12 mouse cellular contexts compared by ENCODE assay signal in the genomic region with DNA sequence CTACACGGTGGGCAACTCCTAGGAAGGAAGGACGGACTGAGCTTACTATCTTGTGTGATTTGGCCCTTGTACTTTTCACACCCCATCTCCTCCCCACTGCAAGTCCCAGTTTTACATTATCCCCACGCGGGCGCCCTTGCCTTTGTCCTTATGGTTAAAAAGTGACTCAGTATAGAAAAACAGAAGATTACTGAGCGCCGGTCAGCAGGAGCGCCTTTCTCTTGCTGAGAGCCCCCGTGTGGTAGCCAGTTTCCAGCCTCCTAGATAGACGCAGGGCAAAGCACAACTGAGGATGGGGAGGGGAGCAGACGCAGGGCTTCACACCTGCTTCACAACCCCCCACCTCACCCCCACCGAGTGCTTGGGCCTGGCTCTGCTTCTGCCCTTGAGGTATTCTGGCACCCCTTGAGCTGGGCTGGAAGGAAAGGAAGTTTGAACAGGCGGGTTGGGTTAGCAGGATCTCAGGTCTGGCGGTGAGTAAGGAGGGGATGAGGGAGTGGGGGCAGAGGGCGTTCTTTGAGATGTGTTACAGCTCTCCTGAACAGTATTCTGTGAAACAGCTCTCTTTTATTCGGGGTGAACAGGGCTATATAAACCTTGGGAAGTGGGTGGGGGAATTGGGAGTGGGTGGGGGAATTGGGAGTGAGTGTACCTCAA. TPM values are rescaled to one million over a fixed set of nuclear protein-coding genes. Genes with fewer than 3 reads are reported as not detected.
DNase-seq lines count a peak whose midpoint lies in the region; ATAC-seq and TF ChIP-seq lines count a peak whose summit lies in the region.
"Had no signal": no experiment of that assay in that cellular context is flagged by ENCODE, and none has a peak within 500 bp of the region (broad histone marks: within the 10 kb centered on the region; RNA-seq: fewer than 3 reads in every experiment).

No protein-coding gene starts in this region.

- H3K36me3 ChIP-seq in lung, embryonic 14.5 days (ENCODE audit: insufficient read depth) = no peaks in the 10 kb centered on the region
- no peaks in the 10 kb centered on the region for H3K36me3 ChIP-seq in limb, embryonic 15.5 days
- H3K36me3 ChIP-seq: G1E; heart, embryonic 15.5 days had no signal

- DNase-seq in lung, embryonic 14.5 days = peak; percentile 25
- no peak for DNase-seq in lung, postnatal 10 days
- peak; percentile 3 for DNase-seq in forelimb bud, embryonic 11.5 days (ENCODE audit: low read depth, low spot score)
- DNase-seq in kidney, adult 8-10 months = peak; percentile 33 to 34
- DNase-seq: lung, postnatal 4 days; right cerebral cortex, adult 18-20 months had no signal

- no peaks in the 10 kb centered on the region for H3K4me1 ChIP-seq in lung, embryonic 14.5 days (ENCODE audit: insufficient read depth)
- H3K4me1 ChIP-seq in limb, embryonic 15.5 days = peaks cover 13% of the 10 kb centered on the region
- H3K4me1 ChIP-seq: heart, embryonic 15.5 days had no signal

- H3K4me3 ChIP-seq in lung, embryonic 14.5 days (ENCODE audit: low read depth, low read length) = no peak overlapping the region
- no peak overlapping the region for H3K4me3 ChIP-seq in limb, embryonic 15.5 days
- H3K4me3 ChIP-seq: heart, embryonic 15.5 days; left cerebral cortex, adult 2 months had no signal

- no peak overlapping the region for H3K27ac ChIP-seq in lung, embryonic 14.5 days (ENCODE audit: low read depth)
- H3K27ac ChIP-seq in limb, embryonic 15.5 days = no peak overlapping the region
- H3K27ac ChIP-seq: heart, embryonic 15.5 days; left cerebral cortex, adult 2 months had no signal

- no peaks in the 10 kb centered on the region for H3K27me3 ChIP-seq in lung, embryonic 14.5 days (ENCODE audit: insufficient read depth, low read length)
- H3K27me3 ChIP-seq in limb, embryonic 15.5 days = 0 out of 2 replicates have a peak, but pooled peaks cover 9% of the 10 kb centered on the region

- ATAC-seq in lung, embryonic 14.5 days (ENCODE audit: insufficient read depth) = peak; percentile 38; the same call in 1 of the 2 replicates
- ATAC-seq in limb, embryonic 15.5 days (ENCODE audit: insufficient number of reproducible peaks, low FRiP score, low TSS enrichment, low read depth) = 0 out of 2 replicates have a peak, but pooled peaks have one; percentile 38
- no peak for ATAC-seq in cerebellum, adult (ENCODE audit: insufficient number of reproducible peaks, low FRiP score, low TSS enrichment)
- no peak for ATAC-seq in megakaryocyte, adult 5-6 weeks (ENCODE audit: poor library complexity, severe bottlenecking)

- H3K4me2 ChIP-seq in lung, embryonic 14.5 days = no peak overlapping the region
- H3K4me2 ChIP-seq in limb, embryonic 15.5 days = no peak overlapping the region
- H3K4me2 ChIP-seq: heart, embryonic 15.5 days had no signal

- TF ChIP-seq CTCF in lung, embryonic 14.5 days (IDR thresholded peaks at IDR 0.05; ENCODE audit: low read depth) = no peak

- H3K9ac ChIP-seq in lung, embryonic 14.5 days = no peak overlapping the region
- H3K9ac ChIP-seq in limb, embryonic 15.5 days = no peak overlapping the region
- H3K9ac ChIP-seq: heart, embryonic 15.5 days had no signal

- 8% methylated on average over 16 of the region's 16 CpGs for WGBS in lung, embryonic 14.5 days
- WGBS in limb, embryonic 15.5 days = 14% methylated on average over 16 of the region's 16 CpGs

- H3K9me3 ChIP-seq in lung, embryonic 14.5 days (ENCODE audit: low read depth, low read length) = no peaks in the 10 kb centered on the region
- no peaks in the 10 kb centered on the region for H3K9me3 ChIP-seq in limb, embryonic 15.5 days
- H3K9me3 ChIP-seq: G1E; heart, embryonic 15.5 days had no signal

RNA-seq across cellular contexts. Expression of gene Ccdc180, which starts 6.5 kb away (rescaled TPM):
- 0.13 and 0.30 TPM in 2 replicates for polyA plus RNA-seq in lung, embryonic 14.5 days (2014; fragmentation: Nextera tagmentation; extraction: Ambion mirVana)
- polyA plus RNA-seq in limb, embryonic 15.5 days (2015; fragmentation: Nextera tagmentation; extraction: Ambion mirVana) = 0.03 and 0.04 TPM in 2 replicates
- 3.0 and 3.4 TPM in 2 replicates for total RNA-seq in megakaryocyte, adult 5-6 weeks (2015)
- total RNA-seq in megakaryocyte, adult 5-6 weeks (2017) = 0.62 and 2.1 TPM in 2 replicates
- polyA plus RNA-seq: G1E had no signal

RNA-seq across cellular contexts. Expression of gene Stra6l, which starts 48.1 kb away (rescaled TPM):
- polyA plus RNA-seq in lung, embryonic 14.5 days (2014; fragmentation: Nextera tagmentation; extraction: Ambion mirVana) = not detected in 2 replicates
- 0.61 and 0.63 TPM in 2 replicates for polyA plus RNA-seq in limb, embryonic 15.5 days (2015; fragmentation: Nextera tagmentation; extraction: Ambion mirVana)
- 0.11 and 0.22 TPM in 2 replicates for total RNA-seq in megakaryocyte, adult 5-6 weeks (2015)
- 0.07 and 0.33 TPM in 2 replicates for total RNA-seq in megakaryocyte, adult 5-6 weeks (2017)
- total RNA-seq: left cerebral cortex, adult 2 months had no signal
- polyA plus RNA-seq: G1E had no signal

Comparison
In these comparisons a context has a peak if more than half of its experiments do, and no peak if none do; other contexts are left out.
1. ATAC-seq: peak in lung, embryonic 14.5 days (single experiment) and limb, embryonic 15.5 days (single experiment); none in cerebellum, adult (single experiment) and megakaryocyte, adult 5-6 weeks (single experiment).